Mouse (Mus musculus) spleen, adult 12 weeks (tissue): ENCODE results near the gene 1110032A03Rik.

Experiments
- DNase-seq: peaks from one replicate; pipeline ENCODE4 v3.0.0; 2022; ENCODE audit warnings: low spot score

1110032A03Rik gene

GRCm38 (mm10) chr9:50774991-50775612, at the start of gene 1110032A03Rik, which contains the start of gene Alg9:
TSS of gene 1110032A03Rik (minus strand) at chr9:50775520.
TSS of gene Alg9 (plus strand) at chr9:50775019.
- DNase-seq = peak; percentile 81

- DNase-seq = peak; percentile 40
These were observed 48.6 kb upstream of the 1110032A03Rik start for GRCm38 (mm10) chr9:50823779-50824453.

- DNase-seq = no peak
These were observed 46.9 kb upstream of the 1110032A03Rik start for GRCm38 (mm10) chr9:50822216-50822615.

DNA sequence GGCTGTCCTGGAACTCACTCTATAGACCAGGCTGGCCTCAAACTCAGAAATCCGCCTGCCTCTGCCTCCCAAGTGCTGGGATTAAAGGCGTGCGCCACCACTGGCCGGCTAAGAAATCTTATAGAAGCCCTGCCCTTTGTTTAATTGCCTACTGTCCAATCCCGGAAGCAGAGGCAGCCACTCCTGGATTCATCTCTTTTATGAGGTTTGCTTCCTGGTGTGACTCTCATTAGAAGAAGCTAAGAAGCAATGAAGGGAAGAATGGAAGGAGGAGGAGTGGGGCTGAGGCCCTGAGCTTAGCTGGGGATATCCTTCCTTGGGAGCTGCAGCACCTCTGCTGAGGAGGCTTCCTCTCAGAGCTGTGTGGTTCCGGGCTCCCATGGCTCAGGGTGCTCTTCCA, 46.3 kb upstream of the 1110032A03Rik start:
- DNase-seq = no peak

GRCm38 (mm10) chr9:50819716-50820115, 44.4 kb upstream of the 1110032A03Rik start:
- DNase-seq = no peak

DNA sequence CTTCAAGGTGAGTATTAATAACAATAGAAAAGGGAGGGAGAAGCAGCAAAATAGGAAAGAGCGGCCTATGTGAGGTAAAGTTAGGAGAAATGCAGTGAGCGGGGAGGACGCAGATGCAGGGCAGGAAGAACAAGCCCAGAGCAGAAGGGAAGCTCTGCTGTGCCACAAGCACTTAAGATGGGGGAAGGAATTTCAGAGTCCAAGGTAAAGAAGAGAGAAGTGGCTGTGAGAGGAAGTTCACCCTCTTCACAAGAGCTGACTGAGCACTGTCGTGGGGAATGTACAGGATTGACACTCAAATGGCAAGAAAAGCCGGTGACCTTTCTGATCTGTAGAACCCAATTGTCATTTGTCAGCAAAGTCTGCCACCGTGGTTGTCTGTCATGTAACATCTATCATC, 42.7 kb upstream of the 1110032A03Rik start:
- no peak for DNase-seq

- peak; percentile 59 for DNase-seq
These were observed 41.2 kb upstream of the 1110032A03Rik start for GRCm38 (mm10) chr9:50816512-50816911.

- DNase-seq = no peak
These were observed 40.3 kb upstream of the 1110032A03Rik start for GRCm38 (mm10) chr9:50815666-50816065.

- DNase-seq = peak; percentile 23
These were observed 38.5 kb upstream of the 1110032A03Rik start for GRCm38 (mm10) chr9:50813796-50814195.

- no peak for DNase-seq
These were observed 36.4 kb upstream of the 1110032A03Rik start for GRCm38 (mm10) chr9:50811746-50812145.

GRCm38 (mm10) chr9:50811187-50811586, 35.9 kb upstream of the 1110032A03Rik start:
- peak; percentile 35 for DNase-seq

DNA sequence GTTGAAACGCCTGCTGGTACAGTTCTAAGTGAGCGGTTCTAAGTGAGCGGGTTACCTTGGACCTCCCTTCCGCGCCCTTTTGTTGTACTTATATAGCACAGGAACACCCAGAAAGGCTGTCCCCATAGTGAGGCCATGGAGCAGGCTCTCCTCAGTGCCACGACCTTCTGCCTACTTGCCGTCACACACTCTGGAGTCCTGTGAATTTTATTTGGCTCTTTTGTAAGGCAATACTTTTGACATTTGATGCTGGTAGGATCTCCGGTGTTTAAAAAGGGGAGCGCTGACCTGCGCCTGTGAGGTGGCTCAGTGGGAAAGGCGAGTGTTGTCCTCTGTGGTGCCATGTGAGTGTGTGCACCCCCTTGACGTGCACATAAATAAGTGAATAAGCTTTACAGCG, 33.8 kb upstream of the 1110032A03Rik start:
- DNase-seq = no peak

GRCm38 (mm10) chr9:50808471-50808870, 33.2 kb upstream of the 1110032A03Rik start:
- no peak for DNase-seq

- peak; percentile 75 for DNase-seq
These were observed 27.8 kb upstream of the 1110032A03Rik start for GRCm38 (mm10) chr9:50803055-50803671.

GRCm38 (mm10) chr9:50800985-50801384, 25.7 kb upstream of the 1110032A03Rik start:
- DNase-seq = peak; percentile 40

DNA sequence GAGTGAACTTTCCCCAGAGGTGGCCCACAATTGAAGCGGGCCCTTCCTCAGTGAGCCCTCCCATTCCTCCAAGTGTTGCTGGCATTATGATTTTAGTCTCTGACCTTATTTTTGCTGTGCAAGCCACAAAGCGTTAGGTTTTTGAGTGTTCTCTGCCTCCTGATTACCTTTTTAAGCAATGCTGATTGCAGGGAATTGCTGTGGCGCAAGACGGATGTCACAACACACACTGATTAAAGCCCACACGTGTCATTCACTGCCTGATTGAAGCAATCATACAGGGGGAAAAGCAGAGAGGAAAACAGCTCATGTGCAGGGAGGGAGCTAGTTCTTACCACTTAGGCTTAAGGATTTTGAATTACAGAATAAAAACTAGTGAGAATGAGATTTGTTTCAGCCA, 23.0 kb upstream of the 1110032A03Rik start:
- no peak for DNase-seq

- no peak for DNase-seq
These were observed 22.3 kb upstream of the 1110032A03Rik start for GRCm38 (mm10) chr9:50797641-50798040.

GRCm38 (mm10) chr9:50796776-50797175, 21.5 kb upstream of the 1110032A03Rik start:
- no peak for DNase-seq

- no peak for DNase-seq
These were observed 19.9 kb upstream of the 1110032A03Rik start for GRCm38 (mm10) chr9:50795266-50795665.

DNA sequence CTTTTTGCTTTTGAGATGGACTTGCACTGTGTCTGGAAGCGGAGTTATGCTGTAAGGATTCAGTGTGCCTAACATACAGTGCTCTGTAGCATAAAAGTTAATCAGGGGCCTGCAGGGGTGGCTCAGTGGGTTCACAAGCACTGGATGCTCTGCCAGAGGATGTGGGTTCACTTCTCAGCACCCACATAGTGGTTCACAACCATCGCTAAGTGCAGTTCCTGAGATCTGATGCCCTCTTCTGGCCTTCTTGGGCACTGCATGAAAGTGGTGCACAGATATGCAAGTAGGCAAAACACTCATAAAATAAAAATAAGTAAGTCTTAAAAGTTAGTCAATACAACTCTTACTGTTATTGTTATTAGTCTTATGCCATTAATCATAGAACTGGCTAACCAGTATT, 6.8 kb upstream of the 1110032A03Rik start:
- peak; percentile 37 for DNase-seq

DNA sequence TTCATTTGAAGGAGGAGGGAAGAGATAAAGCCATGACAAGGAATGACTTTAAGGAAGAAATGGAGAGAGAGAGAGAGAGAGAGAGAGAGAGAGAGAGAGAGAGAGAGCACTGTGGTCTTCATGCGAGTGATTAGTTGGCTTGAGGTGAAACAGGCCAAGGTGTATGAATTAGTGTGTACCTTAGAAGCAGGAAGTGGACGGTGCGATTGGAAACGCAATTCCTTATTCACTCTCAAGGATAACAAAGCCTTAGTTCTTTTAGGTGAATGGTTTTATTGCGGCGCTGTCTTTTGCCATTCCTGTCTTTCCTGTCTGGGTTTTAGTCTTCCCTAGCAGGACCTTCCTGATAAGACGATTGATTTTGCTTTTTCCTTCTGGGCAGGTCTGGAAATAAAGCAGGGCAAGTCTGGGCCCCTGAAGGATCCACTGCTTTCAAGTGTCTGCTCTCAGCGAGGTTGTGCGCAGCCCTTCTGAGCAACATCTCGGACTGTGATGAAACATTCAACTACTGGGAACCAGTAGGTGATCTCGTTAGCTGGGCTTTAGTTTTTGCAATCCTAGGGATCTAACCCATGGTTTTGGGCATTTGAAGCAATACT, 941 bp upstream of the 1110032A03Rik start:
- no peak for DNase-seq

DNA sequence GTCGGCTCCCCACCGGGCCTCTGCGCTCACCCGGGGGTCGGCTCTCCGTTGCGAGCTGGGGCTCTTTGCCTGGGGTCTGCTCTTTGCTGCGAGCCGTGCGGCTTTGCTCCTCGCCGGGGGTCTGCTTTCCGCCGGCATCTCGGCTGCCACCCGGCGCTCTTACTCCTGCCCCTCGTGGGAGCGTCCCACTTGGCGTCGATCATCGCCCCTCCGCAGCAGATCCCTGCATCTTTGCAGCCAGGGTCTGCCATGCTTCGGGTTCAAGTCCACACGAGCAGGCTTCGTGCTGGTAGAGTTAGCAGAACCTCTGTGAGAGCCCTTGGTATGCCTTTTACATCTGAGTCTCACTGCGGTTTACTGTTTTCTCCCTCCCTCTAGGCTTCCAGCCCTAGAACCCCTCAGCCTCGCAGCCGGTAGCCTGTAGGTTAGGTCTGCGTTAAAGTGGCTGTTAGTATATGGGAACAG, 374 bp upstream of the 1110032A03Rik start:
- peak; percentile 12 for DNase-seq

DNA sequence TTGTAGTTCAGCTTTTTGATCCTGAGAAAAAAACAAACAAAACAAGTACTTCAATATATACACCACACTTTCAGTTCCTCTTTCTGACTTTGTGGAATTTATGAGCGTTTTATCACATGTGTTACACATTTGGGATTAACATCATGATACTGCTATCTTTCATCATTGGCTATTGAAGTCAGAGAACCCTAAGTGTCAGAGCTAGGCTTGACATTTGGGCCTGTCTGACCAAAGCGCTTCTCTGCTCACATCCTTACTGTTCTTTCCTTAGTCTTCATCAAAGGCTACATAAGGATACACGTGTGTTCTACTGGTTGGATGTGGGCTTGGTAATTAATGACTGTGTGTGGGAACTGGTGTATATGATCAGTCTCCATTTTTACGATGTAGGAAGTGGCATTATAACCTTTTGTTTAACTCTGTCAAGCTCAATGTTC, 1.3 kb downstream of the 1110032A03Rik start:
- peak; percentile 11 for DNase-seq
